Mouse (Mus musculus) thymus, postnatal 14 days (tissue): ENCODE results near the gene Hrnr.

Experiments used
- DNase-seq: peaks from one replicate; pipeline ENCODE4 v3.0.0; 2021

The Hrnr gene

DNA sequence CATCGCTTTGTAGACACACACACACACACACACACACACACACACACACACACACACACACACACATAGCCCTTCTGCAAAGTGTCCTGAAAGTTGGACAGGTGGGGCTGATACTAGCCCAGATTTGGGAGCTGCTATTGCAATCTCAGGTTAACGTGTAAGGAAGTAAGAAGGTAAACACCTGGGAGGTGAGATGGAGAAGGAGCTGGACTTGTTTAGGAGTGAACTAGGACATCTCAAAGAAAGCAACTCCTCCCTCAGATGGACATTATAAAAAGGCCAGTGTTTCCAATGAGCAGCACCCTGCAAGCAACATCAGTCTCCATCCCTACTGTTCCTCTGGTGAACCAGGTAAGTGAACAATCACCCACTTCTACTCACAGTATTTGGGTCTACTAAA lies at the start of gene Hrnr:
Gene Hrnr, plus strand, starts transcription at position 301 of the 400 bp plus-strand sequence.
- DNase-seq: no peak

DNA sequence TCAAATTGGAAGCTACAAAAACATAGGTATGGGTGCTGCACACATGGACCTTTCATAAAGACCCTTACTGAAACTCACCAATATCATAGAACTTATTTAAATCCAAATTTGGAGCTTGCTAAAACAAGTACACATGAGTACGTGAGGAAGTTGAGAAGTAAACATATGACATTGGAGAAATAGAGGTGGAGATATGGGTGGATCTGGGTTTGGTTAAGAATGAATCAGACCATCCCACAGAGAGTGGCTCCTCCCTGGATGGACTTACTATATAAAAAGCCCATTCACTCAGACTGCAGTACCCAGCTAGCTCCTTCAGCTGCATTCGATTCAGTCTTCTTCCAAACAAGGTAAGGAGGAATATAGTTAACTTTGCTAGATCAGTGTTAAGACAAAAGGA lies 46.3 kb upstream of the Hrnr start, which contains the start of gene Flg:
Gene Flg, plus strand, starts transcription at position 301 of the 400 bp plus-strand sequence.
- no peak for DNase-seq

DNA sequence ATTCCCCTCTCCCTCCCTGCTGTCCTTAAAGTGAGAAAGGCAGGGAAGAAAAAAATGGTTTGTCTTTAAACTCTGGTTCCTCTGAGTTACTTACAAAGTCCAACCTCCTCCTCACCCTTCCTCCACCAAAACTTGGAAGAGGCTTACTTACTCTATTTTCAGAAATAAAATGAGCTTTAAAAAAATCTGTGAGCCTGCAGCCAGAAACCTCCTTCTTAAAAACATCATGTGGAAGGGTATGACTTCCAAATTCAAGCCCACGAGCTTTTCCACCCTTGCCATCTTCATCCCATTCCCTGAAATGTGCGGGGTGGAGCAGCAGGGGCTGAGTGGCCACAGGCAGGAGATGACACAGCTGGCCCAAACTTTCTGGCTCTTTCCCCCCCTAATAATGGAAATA lies 22.0 kb upstream of the Hrnr start:
- no peak for DNase-seq

DNA sequence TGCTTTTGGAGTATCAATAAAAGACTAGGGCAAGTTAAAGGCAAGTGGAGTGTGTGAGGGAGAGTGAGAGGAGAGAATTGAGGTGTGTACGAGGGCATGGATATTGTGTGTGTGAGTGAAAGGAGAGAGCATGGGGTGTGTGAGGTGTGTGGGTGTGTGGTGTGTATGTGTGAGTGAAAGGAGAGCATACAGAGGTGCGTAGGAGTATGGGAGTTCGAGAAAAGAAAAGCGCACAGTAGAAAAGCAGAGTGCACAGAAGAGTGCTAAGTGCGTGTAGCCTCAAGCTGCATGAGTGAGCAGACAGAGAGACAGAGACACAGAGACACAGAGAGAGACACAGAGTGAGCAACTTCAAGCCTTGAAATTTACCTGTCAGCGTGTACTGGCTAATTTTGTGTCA lies 19.7 kb upstream of the Hrnr start:
- no peak for DNase-seq

DNA sequence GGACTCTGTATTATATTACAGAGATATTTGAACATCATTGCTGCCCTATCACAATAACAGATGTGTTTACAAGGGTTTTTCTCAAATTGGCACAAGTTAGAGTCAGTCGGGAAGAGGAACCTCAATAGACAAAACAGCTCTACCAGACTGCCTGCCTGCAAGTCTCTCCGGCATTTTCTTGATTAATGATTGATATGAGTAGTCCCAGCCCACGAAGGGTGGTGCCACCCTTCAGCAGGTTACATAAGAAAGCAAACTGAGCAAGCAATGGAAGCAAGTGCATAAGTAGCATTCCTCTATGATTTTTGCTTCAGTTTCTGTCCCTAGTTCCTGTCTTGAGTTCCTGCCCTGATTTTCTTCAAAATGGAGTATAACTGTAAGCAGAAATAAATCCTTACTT lies 17.7 kb upstream of the Hrnr start:
- DNase-seq: no peak

DNA sequence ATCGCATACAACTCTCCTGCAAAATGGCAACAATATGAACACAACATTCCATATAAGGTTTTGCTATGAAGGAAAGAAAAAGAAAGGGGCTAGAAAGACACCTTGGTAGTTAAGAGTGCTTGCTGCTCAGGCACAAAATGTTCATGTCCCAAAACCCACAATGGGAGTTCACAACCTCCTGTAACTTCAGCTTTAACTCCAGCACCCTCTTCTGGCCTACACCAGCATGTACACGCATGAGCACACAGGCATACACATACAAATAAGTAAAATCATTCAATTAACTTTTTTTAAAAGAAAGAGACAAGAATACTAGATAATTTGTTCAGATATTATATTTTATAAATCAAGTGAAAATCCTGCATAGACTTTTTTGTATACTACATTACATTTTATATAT lies 13.4 kb upstream of the Hrnr start:
- DNase-seq: no peak

DNA sequence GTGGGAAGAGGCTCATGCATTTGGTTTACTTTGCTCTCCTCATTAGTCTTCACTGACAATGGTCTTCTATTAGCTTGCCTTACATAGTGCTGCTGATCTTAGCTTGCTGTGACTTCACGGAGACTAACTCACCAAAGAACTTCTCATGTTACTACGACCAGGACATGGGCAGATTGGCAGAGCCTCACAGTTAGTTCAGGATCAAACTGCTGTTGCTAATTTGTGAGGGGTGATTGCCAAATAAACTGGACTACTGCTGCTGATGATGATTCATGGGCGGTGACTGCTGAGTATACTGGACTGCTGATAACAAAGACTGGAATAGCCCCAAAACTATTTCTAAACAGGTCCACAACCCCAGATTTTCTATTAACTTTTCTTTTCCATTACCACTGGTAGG lies 8.2 kb upstream of the Hrnr start:
- DNase-seq: no peak

DNA sequence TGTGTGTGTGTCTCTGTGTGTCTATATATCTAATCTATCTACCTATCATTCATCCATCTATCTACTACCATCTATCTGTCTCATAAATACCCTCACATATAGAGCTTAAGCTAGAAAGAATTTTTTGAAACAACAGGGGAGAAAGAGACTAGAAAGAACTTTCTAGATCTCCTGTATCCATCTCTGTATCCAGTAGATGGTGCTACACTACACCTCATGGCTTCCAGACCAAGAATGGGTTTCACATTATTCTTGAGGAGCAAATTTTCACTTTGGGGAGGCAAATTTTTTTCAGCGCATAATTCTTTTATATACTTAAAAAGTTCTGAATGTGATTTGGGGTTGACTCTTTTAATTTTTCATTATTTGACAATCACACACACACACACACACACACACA lies 5.2 kb upstream of the Hrnr start:
- no peak for DNase-seq

DNA sequence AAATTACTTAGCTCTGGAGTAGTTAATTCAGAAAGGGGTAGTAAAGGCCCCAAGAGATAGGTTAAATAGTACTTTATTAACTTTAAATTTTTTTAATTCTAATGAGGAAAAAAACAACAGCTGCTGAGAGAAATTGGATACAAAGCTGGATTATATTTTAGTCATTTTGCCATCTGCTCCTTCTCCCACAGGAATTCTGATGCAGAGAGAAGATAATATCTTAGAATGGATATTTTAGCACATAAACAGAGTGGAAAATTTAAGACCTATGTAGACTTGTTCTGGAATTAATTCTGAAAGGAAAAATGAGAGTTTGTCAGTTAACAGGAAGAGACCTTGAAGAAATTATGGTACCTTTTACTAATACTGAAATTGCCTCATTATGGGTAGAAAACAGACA lies 18.2 kb downstream of the Hrnr start:
- no peak for DNase-seq

DNA sequence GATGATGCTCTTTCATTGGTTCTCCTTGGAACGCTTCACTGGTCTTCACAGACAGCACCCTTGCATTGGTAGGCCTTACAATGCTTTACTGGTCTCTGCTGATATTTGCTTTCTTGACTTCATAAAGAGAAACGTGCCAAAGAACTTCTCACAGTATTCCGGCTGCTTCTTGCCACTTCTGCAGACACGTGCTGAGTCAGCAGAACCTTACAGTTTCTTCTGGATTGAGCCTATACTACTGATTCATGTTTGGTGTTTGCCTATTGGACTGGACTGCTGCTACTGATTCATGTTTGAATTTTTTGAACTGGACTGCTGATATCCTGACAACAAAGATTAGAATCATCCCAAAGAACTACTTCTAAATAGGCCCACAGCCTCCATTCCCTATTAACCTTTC lies 20.5 kb downstream of the Hrnr start:
- no peak for DNase-seq

DNA sequence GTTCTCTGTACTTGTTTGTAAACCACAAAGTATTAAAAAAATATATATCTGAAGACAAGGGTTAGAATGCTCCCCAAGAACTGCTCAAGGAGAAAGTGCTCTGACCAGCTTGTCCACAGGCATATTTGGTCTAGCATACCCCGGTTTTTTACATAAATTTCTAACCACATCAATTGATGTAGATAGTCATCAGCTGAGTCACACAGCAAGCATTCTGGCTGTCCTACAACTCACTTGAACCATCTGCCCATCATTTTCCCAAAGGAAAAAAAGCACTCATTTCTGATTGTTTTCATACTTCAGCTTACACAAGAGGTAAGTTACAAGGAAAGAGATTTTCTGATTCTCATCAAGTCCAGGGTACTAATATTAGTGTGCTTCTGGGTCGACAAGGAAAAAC lies 27.3 kb downstream of the Hrnr start:
- no peak for DNase-seq

DNA sequence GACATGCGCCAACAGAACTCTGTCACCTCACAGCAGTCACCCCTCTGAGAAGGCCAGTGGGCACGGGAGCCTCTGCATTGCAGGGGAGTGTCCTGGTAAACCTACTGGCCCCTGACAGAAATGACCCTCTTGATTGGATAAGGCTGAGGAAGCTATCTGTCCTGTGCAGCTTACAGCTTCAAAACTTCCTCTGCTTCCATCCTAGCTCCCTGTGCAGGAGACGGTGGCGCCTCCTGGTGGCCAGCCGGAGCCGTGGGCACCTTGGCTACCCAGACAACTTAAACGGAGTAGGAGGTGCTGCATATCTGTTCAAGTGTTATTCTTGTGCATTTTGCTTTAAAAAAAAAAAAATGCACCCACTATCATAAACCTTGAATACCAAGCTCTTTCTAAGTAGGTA lies 40.5 kb downstream of the Hrnr start:
- peak; percentile 62 for DNase-seq

DNA sequence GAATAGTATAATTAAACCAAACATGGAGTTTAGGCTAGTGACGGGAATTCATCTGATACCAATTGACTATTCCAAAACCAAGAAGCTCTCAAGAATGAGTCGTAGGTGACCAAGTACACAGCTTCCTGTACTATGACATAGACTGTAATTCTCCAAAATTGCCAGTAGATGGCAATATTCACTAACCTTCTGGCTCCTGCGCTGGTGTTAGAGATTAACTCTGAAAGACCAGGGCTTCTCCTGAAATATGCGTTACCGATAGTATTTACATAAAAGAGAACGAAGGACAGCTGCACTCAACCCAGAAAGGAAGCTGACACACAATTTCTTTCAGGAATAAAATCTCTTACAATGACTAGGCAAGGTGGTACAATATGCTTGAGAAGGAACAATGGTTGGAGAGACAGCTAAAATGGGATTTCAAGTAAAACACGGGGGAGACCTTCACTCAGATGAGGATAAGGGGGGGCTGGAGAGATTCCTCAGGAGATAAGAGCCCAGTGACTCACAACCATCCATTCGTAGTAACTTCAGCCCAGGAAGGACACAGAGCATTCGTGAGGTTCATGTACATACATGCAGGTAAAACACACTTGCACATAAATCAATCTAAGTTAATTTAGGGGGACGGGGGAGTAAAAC lies 42.5 kb downstream of the Hrnr start:
- peak; percentile 14 for DNase-seq

DNA sequence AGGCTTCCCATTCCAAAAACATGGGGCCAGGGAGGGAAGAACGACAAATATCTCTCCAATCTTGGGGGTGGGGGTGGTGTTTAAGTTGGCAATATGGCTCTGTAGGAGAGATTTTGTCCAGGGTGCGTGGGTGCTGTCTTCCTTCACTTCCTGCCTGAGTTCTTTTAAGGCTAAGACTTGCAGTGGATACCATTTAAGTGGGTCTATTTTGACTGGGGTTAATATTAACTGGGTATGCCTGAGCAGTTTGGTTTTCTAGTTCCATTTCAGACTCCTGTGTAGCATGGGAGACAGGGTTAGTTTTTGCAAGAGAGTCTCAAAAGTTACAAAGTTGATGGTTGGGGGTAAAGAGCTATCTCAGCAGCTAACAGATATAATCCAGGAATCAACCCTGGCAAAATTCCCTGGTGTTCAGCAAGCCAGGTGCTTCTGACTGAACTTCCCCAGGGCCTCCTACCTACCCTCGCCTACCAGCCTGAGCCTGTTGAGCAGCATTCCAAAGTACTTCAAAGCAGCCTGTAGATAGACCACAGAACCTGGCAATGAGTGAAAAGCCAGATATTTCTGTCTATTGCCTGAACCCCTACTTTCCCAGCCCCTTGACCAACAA lies 47.5 kb downstream of the Hrnr start:
- DNase-seq: no peak

DNA sequence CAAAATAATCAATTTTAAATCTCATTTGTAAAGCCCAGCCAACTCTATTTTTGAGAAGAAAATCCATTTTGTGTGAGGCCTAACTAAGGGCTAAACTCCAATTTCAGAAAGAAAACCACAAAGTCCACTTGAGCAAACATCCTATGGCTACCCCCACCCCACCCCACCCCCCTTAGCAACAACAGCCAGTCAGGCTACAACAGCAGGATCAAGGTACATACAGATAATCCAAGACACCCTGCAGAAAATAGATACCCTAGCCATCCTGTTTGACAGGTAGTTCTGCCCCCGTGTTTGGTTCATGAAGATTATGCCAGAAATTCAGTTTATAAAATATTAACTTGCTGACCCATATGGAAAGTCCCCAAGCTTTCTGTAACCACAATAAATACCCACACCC lies 48.6 kb downstream of the Hrnr start:
- no peak for DNase-seq

DNA sequence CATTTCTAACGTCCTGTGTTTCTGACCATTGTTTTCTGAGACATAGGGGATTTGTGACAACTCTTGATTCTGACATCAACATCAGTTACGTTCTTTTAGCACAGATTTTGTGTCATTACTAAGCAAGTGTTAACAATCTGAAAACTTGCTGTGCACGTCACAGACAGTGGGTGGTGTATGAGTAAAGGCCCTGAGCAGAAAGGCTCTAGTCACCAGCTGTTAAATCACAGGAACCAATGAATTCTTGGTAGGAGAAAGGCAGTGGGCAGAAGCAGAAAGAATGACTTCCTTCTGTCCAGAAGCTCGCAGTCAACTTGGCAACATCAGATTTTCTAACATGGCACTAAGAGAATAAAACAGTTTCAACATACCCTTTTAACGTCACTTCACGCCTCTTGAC lies 53.9 kb downstream of the Hrnr start:
- no peak for DNase-seq

DNA sequence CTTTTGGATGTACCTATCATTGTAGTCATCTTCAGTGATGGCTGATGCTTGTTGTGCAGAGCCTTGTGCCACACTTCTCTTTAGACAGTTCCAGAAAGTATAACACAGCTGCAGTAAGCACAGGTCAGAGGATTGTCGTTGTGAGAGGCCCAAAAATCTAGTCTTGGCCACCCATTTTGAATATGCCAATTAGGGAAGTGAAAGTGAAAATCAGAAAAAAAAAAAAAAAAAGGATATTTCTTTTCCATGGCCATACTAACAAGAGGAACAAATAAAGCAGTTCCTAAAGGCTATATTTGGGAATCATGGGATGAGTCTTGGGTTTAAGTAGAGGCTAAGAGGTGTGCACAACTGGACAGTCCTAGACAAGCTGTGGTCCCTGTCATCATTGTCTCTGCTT lies 55.6 kb downstream of the Hrnr start:
- no peak for DNase-seq

DNA sequence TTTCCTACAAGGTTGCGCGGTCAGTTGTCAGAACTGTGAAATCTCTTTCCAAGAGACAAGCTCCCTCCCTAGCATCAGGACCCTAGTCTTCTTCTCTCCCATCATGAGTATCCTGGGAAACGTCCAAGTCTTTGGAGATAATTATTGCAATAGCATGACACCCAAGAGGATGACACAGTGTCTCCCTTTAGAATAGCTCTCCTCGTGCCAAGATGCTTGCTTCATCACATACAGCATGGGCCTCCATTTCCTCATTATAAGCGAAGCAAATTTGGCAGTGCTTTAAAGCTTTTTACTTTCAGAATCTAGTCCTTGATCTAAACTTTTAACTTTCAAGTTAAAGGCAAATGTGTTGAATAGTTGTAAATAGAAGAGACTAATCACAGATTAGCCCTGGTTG lies 56.1 kb downstream of the Hrnr start:
- no peak for DNase-seq

DNA sequence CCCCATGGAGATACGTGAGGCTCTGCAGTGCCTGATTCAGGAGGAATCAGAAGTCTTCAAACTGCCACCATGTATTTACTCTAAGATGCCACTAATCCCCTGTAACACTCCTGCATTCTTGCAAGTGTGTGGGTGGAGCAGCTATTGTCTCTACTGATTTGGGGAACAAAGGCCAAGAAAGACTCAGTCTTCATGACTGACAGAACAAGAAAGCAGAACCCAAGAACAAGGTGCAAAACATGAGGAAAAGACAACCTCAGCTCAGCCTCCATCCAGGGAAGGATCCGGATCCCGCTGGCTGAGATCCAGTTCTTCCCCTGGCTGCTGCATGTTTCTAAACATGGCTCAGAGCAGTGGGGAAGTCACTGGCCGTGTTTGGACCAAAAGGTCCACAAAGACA lies 58.6 kb downstream of the Hrnr start:
- DNase-seq: no peak
